Mouse (Mus musculus): ENCODE results near the gene Sinhcaf. TPM values are rescaled to one million over a fixed set of nuclear protein-coding genes. Genes with fewer than 3 reads are reported as not detected.

Sinhcaf gene
- polyA plus RNA-seq, 1 experiment from 2014 or later, result 23.0 TPM

DNA sequence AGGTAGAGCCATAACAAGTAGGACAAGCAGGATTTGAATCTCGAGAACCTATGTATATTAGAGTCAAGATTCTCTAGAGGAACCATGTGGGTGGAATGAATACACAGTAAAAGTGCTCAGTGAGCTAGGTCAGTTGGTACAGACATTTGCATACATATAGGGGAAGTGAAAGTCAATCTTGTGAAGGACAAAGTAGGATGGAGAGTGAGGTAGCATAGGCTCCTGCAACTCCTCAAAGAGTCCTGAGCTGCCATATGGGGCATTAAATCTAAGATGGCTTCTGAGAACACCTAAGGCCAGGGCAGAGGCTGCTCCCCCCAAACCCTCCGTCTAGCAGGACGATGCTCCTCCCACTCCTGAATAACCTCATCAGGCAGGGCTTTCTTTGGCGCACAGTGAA lies 39.7 kb upstream of the Sinhcaf start:
- H3K4me1 ChIP-seq (replicated peaks; ENCODE audit: control insufficient read depth, insufficient read depth, low read length), result no peaks in the 10 kb centered on the region; the same call in 1 of the 2 replicates
- H3K4me3 ChIP-seq (ENCODE audit: low read depth, low read length), result no peak overlapping the region
- H3K9me3 ChIP-seq (ENCODE audit: control insufficient read depth), result no peaks in the 10 kb centered on the region
- ATAC-seq, result no peak
- no peak overlapping the region for H3K27ac ChIP-seq (ENCODE audit: low read depth, low read length)
- TF ChIP-seq CTCF (IDR thresholded peaks at IDR 0.05; ENCODE audit: low read depth), result no peak
- no peak overlapping the region for H3K9ac ChIP-seq (ENCODE audit: low read depth, low read length)
- H3K27me3 ChIP-seq (replicated peaks; ENCODE audit: control insufficient read depth, insufficient read depth, low read length), result no peaks in the 10 kb centered on the region
- WGBS, result 92% methylated on average over 4 of the region's 4 CpGs
- no peak overlapping the region for H3K4me2 ChIP-seq (replicated peaks; ENCODE audit: low read depth)
- H3K36me3 ChIP-seq (ENCODE audit: control insufficient read depth, insufficient read depth), result no peaks in the 10 kb centered on the region

- Histone ChIP-seq H3K4me2 (replicated peaks; ENCODE audit: low read depth) (no peak overlapping the region), H3K4me3 (ENCODE audit: low read depth, low read length) (no peak overlapping the region), H3K27me3 (replicated peaks; ENCODE audit: control insufficient read depth, insufficient read depth, low read length) (no peaks in the 10 kb centered on the region), H3K9me3 (ENCODE audit: control insufficient read depth) (no peaks in the 10 kb centered on the region), H3K36me3 (ENCODE audit: control insufficient read depth, insufficient read depth) (no peaks in the 10 kb centered on the region), H3K9ac (ENCODE audit: low read depth, low read length) (no peak overlapping the region), H3K4me1 (replicated peaks; ENCODE audit: control insufficient read depth, insufficient read depth, low read length) (no peaks in the 10 kb centered on the region; the same call in 1 of the 2 replicates), H3K27ac (ENCODE audit: low read depth, low read length) (no peak overlapping the region)
- no peak for ATAC-seq
- TF ChIP-seq CTCF (IDR thresholded peaks at IDR 0.05; ENCODE audit: low read depth), result no peak
- WGBS, result 46% methylated on average over 2 of the region's 3 CpGs
These were observed 34.2 kb upstream of the Sinhcaf start for GRCm38 (mm10) chr6:148980495-148980894.

GRCm38 (mm10) chr6:148975096-148975495 lies 28.8 kb upstream of the Sinhcaf start:
- H3K4me1 ChIP-seq (replicated peaks; ENCODE audit: control insufficient read depth, insufficient read depth, low read length), result peaks cover 4% of the 10 kb centered on the region; the same call in 1 of the 2 replicates
- WGBS, result 96% methylated on average over 3 of the region's 3 CpGs
- H3K4me3 ChIP-seq (ENCODE audit: low read depth, low read length), result no peak overlapping the region
- H3K9me3 ChIP-seq (ENCODE audit: control insufficient read depth), result no peaks in the 10 kb centered on the region
- ATAC-seq, result no peak
- no peak overlapping the region for H3K27ac ChIP-seq (ENCODE audit: low read depth, low read length)
- TF ChIP-seq CTCF (IDR thresholded peaks at IDR 0.05; ENCODE audit: low read depth), result no peak
- H3K27me3 ChIP-seq (replicated peaks; ENCODE audit: control insufficient read depth, insufficient read depth, low read length), result no peaks in the 10 kb centered on the region
- no peaks in the 10 kb centered on the region for H3K36me3 ChIP-seq (ENCODE audit: control insufficient read depth, insufficient read depth)
- H3K9ac ChIP-seq (ENCODE audit: low read depth, low read length), result no peak overlapping the region
- H3K4me2 ChIP-seq (replicated peaks; ENCODE audit: low read depth), result no peak overlapping the region

- Histone ChIP-seq H3K4me3 (ENCODE audit: low read depth, low read length) (no peak overlapping the region), H3K4me1 (replicated peaks; ENCODE audit: control insufficient read depth, insufficient read depth, low read length) (peaks cover 4% of the 10 kb centered on the region; the same call in 1 of the 2 replicates), H3K36me3 (ENCODE audit: control insufficient read depth, insufficient read depth) (no peaks in the 10 kb centered on the region), H3K27ac (ENCODE audit: low read depth, low read length) (peak overlapping the region; percentile 61), H3K9me3 (ENCODE audit: control insufficient read depth) (no peaks in the 10 kb centered on the region), H3K9ac (ENCODE audit: low read depth, low read length) (no peak overlapping the region), H3K4me2 (replicated peaks; ENCODE audit: low read depth) (no peak overlapping the region), H3K27me3 (replicated peaks; ENCODE audit: control insufficient read depth, insufficient read depth, low read length) (no peaks in the 10 kb centered on the region)
- TF ChIP-seq CTCF (IDR thresholded peaks at IDR 0.05; ENCODE audit: low read depth), result no peak
- ATAC-seq, result peak; percentile 61
- 34% methylated on average over 2 of the region's 2 CpGs for WGBS
These were observed 26.6 kb upstream of the Sinhcaf start for GRCm38 (mm10) chr6:148972891-148973290.

- Histone ChIP-seq H3K27me3 (replicated peaks; ENCODE audit: control insufficient read depth, insufficient read depth, low read length) (no peaks in the 10 kb centered on the region), H3K27ac (ENCODE audit: low read depth, low read length) (peak overlapping the region; percentile 61), H3K4me1 (replicated peaks; ENCODE audit: control insufficient read depth, insufficient read depth, low read length) (peaks cover 4% of the 10 kb centered on the region; the same call in 1 of the 2 replicates), H3K9ac (ENCODE audit: low read depth, low read length) (no peak overlapping the region), H3K4me2 (replicated peaks; ENCODE audit: low read depth) (no peak overlapping the region), H3K9me3 (ENCODE audit: control insufficient read depth) (no peaks in the 10 kb centered on the region), H3K36me3 (ENCODE audit: control insufficient read depth, insufficient read depth) (no peaks in the 10 kb centered on the region), H3K4me3 (ENCODE audit: low read depth, low read length) (no peak overlapping the region)
- ATAC-seq, result no peak
- no peak for TF ChIP-seq CTCF (IDR thresholded peaks at IDR 0.05; ENCODE audit: low read depth)
- WGBS, result 38% methylated on average over 9 of the region's 9 CpGs
These were observed 26.0 kb upstream of the Sinhcaf start for GRCm38 (mm10) chr6:148972059-148972848.

- Histone ChIP-seq H3K4me1 (replicated peaks; ENCODE audit: control insufficient read depth, insufficient read depth, low read length) (peaks cover 4% of the 10 kb centered on the region; the same call in 1 of the 2 replicates), H3K9ac (ENCODE audit: low read depth, low read length) (no peak overlapping the region), H3K9me3 (ENCODE audit: control insufficient read depth) (no peaks in the 10 kb centered on the region), H3K4me2 (replicated peaks; ENCODE audit: low read depth) (0 out of 2 replicates have a peak overlapping the region, but pooled peaks have one; percentile 4), H3K36me3 (ENCODE audit: control insufficient read depth, insufficient read depth) (no peaks in the 10 kb centered on the region), H3K4me3 (ENCODE audit: low read depth, low read length) (no peak overlapping the region), H3K27ac (ENCODE audit: low read depth, low read length) (peak overlapping the region; percentile 61; the same call in 1 of the 2 replicates), H3K27me3 (replicated peaks; ENCODE audit: control insufficient read depth, insufficient read depth, low read length) (no peaks in the 10 kb centered on the region)
- WGBS, result 43% methylated on average over 9 of the region's 9 CpGs
- no peak for TF ChIP-seq CTCF (IDR thresholded peaks at IDR 0.05; ENCODE audit: low read depth)
- ATAC-seq, result no peak
These were observed 25.2 kb upstream of the Sinhcaf start for GRCm38 (mm10) chr6:148971385-148971940.

All from intestine, postnatal 0 days (tissue).